Mouse (Mus musculus) hindbrain, embryonic 14.5 days (tissue): ENCODE measurements around the gene Homer2. TPM values are rescaled to one million over a fixed set of nuclear protein-coding genes. Genes with fewer than 3 reads are reported as not detected.

Experiments used
- ATAC-seq: fragments of 200-750 bp; cut with Nextera tagmentation; 2 replicates; pipeline ENCODE4 v1.8.0; 2017; ENCODE audit warnings: moderate number of reproducible peaks, mild to moderate bottlenecking, moderate TSS enrichment, moderate library complexity; ENCODE audit not compliant: low FRiP score
- DNase-seq: peaks from one replicate; pipeline ENCODE4 v3.0.0-alpha.2; 2015; ENCODE audit warnings: low spot score
- H3K27ac ChIP-seq: fragments of 300-500 bp; sonication (generic); 2 replicates; pipeline ENCODE4 v1.5.1; 2014; ENCODE audit warnings: mild to moderate bottlenecking, moderate library complexity
- H3K27me3 ChIP-seq: fragments of 300-500 bp; sonication (generic); 2 replicates; pipeline ENCODE4 v1.6.1; 2014; ENCODE audit warnings: mild to moderate bottlenecking, low read length, mixed read lengths; ENCODE audit not compliant: control insufficient read depth, insufficient read depth
- H3K36me3 ChIP-seq: fragments of 300-500 bp; sonication (generic); replicated peaks from 2 replicates; pipeline ENCODE4 v1.6.1; 2014; ENCODE audit not compliant: control insufficient read depth, insufficient read depth
- H3K4me1 ChIP-seq: fragments of 300-500 bp; sonication (generic); replicated peaks from 2 replicates; pipeline ENCODE4 v1.6.1; 2014; ENCODE audit warnings: antibody characterized with exemption, low read length, mixed read lengths; ENCODE audit not compliant: control insufficient read depth, insufficient read depth
- H3K4me2 ChIP-seq: fragments of 300-500 bp; sonication (generic); replicated peaks from 2 replicates; pipeline ENCODE4 v1.6.1; 2014; ENCODE audit warnings: mild to moderate bottlenecking, moderate library complexity
- H3K4me3 ChIP-seq: fragments of 300-500 bp; sonication (generic); replicated peaks from 2 replicates; pipeline ENCODE4 v1.5.1; 2014; ENCODE audit warnings: mild to moderate bottlenecking, low read length
- H3K9ac ChIP-seq: fragments of 300-500 bp; sonication (generic); 2 replicates; pipeline ENCODE4 v1.6.1; 2014
- H3K9me3 ChIP-seq: fragments of 300-500 bp; sonication (generic); 2 replicates; pipeline ENCODE4 v1.6.1; 2016; ENCODE audit warnings: low read length; ENCODE audit not compliant: control insufficient read depth
- WGBS: fragments of 180-500 bp; shearing (Covaris S2); extraction: QIAGEN DNeasy Blood & Tissue Kit; methylation state at CpG from one replicate; pipeline ENCODE4 v1.1.7; 2014; 5-methylcytosine and 5-hydroxymethylcytosine counted together
- polyA plus RNA-seq: library from polyadenylated mRNA; unstranded; fragments of >200 nt; fragmentation: Nextera tagmentation; extraction: Ambion mirVana; gene quantifications from 2 replicates; pipeline ENCODE4 v1.2.1, GENCODE M21; 2014

Homer2 gene
- polyA plus RNA-seq, 1 experiment from 2014 or later: 25.7 TPM

- H3K36me3 ChIP-seq: no peaks in the 10 kb centered on the region
- H3K9ac ChIP-seq: no peak overlapping the region
- no peak overlapping the region for H3K4me2 ChIP-seq
- H3K4me3 ChIP-seq: no peak overlapping the region
- WGBS: 89% methylated on average over 4 of the region's 4 CpGs
- H3K9me3 ChIP-seq: no peaks in the 10 kb centered on the region
- H3K27me3 ChIP-seq: no peaks in the 10 kb centered on the region
- H3K4me1 ChIP-seq: 0 out of 2 replicates have a peak, but pooled peaks cover 6% of the 10 kb centered on the region
- ATAC-seq: no peak
- DNase-seq: no peak
- H3K27ac ChIP-seq: no peak overlapping the region
These were observed 150.5 kb downstream of the Homer2 start for GRCm38 (mm10) chr7:81556839-81557238.

GRCm38 (mm10) chr7:81554369-81554768, 153.0 kb downstream of the Homer2 start:
- H3K27ac ChIP-seq: no peak overlapping the region
- ATAC-seq: no peak
- no peak overlapping the region for H3K4me3 ChIP-seq
- peak; percentile 60 for DNase-seq
- no peak overlapping the region for H3K4me2 ChIP-seq
- H3K27me3 ChIP-seq: no peaks in the 10 kb centered on the region
- 75% methylated on average over 2 of the region's 2 CpGs for WGBS
- no peaks in the 10 kb centered on the region for H3K9me3 ChIP-seq
- H3K4me1 ChIP-seq: no peaks in the 10 kb centered on the region
- no peaks in the 10 kb centered on the region for H3K36me3 ChIP-seq
- no peak overlapping the region for H3K9ac ChIP-seq

- DNase-seq: no peak
These were observed 153.7 kb downstream of the Homer2 start for GRCm38 (mm10) chr7:81553589-81553988.

More at GRCm38 (mm10) chr7:81553589-81553988, 153.7 kb downstream of the Homer2 start:
- H3K9me3 ChIP-seq: no peaks in the 10 kb centered on the region
- H3K9ac ChIP-seq: no peak overlapping the region
- no peak overlapping the region for H3K4me2 ChIP-seq
- H3K27me3 ChIP-seq: no peaks in the 10 kb centered on the region
- H3K4me1 ChIP-seq: no peaks in the 10 kb centered on the region
- no peak for ATAC-seq
- WGBS: 51% methylated on average over 4 of the region's 4 CpGs
- H3K4me3 ChIP-seq: no peak overlapping the region
- no peak overlapping the region for H3K27ac ChIP-seq
- no peaks in the 10 kb centered on the region for H3K36me3 ChIP-seq

Other genes with a start within 250 kb of the Homer2 start
- 120 and 128 TPM in 2 replicates for gene Ap3b2, start 213.6 kb downstream of the Homer2 start, polyA plus RNA-seq
- gene BC048679, start 209.2 kb downstream of the Homer2 start, polyA plus RNA-seq: not detected in 2 replicates
- gene Fsd2, start 140.6 kb downstream of the Homer2 start, polyA plus RNA-seq: 0.10 and 0.21 TPM in 2 replicates
- 8.5 and 9.9 TPM in 2 replicates for gene Whamm, start 136.3 kb downstream of the Homer2 start, polyA plus RNA-seq
- gene Ramac, start 55.4 kb upstream of the Homer2 start, polyA plus RNA-seq: 127 and 137 TPM in 2 replicates
- gene 3110040N11Rik, start 82.0 kb upstream of the Homer2 start, polyA plus RNA-seq: 43.3 and 45.5 TPM in 2 replicates
- gene Btbd1, start 121.9 kb upstream of the Homer2 start, polyA plus RNA-seq: 132 and 145 TPM in 2 replicates
- gene Gm10160, start 148.3 kb upstream of the Homer2 start, polyA plus RNA-seq: not detected in 2 replicates
- gene Tm6sf1, start 151.5 kb upstream of the Homer2 start, polyA plus RNA-seq: 14.7 and 15.0 TPM in 2 replicates
- 79.5 and 84.3 TPM in 2 replicates for gene Hdgfl3, start 226.9 kb upstream of the Homer2 start, polyA plus RNA-seq